25 mouse cellular contexts compared by ENCODE assay signal in the genomic region with DNA sequence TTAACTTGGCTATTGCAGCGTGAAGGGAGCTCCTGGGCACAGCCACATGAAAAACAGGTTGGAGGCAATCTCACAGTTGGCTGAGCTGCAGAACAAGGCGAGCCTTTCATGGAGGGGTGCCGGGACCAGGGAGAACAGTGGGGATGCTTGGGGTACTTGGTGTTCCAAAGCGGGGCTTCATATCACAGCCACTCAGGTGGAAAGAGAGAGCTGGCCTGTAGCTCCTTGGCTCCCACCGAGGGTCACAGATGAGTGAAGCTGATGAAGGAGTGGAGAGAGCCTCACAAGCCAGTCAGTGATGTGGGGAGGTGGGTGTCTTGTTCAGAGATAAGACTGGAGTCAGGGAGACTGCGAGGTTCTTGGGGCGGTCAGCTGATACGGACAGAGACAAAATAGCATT.
"Had no signal": no experiment of that assay in that cellular context is flagged by ENCODE, and none has a peak within 500 bp of the region (broad histone marks: within the 10 kb centered on the region; RNA-seq: fewer than 3 reads in every experiment).

No protein-coding gene starts in this region.

- H3K4me1 ChIP-seq: liver, embryonic 12.5 days; liver, embryonic 15.5 days; megakaryocyte, embryonic 14.5 days; midbrain, embryonic 15.5 days; neural tube, embryonic 12.5 days; neural tube, embryonic 15.5 days had no signal

- H3K36me3 ChIP-seq: limb, embryonic 10.5 days; limb, embryonic 13.5 days; liver, embryonic 12.5 days; liver, embryonic 15.5 days; lung, embryonic 15.5 days; midbrain, embryonic 10.5 days; midbrain, embryonic 15.5 days; neural tube, embryonic 12.5 days; neural tube, embryonic 15.5 days had no signal

- ATAC-seq: inflammation-experienced regulatory T-cells, adult 6 months; intestine, embryonic 16.5 days; liver, embryonic 12.5 days; midbrain, embryonic 15.5 days had no signal

- DNase-seq: kidney, adult 2 months; layer of hippocampus, adult 9-11 months; liver; lung, adult 18-20 months; lung, postnatal 10 days; lung, postnatal 36 days; right cerebral cortex, adult 18-20 months; right cerebral cortex, postnatal 14 days; right cerebral cortex, postnatal 4 days; thymus, adult 18-20 months; thymus, postnatal 36 days had no signal

- H3K9ac ChIP-seq: limb, embryonic 13.5 days; liver, embryonic 12.5 days; liver, embryonic 15.5 days; lung, embryonic 15.5 days; midbrain, embryonic 15.5 days; neural tube, embryonic 12.5 days; neural tube, embryonic 15.5 days had no signal

- H3K4me3 ChIP-seq: layer of hippocampus, adult 2 months; limb, embryonic 10.5 days; limb, embryonic 13.5 days; liver, embryonic 12.5 days; liver, embryonic 15.5 days; lung, embryonic 15.5 days; midbrain, embryonic 10.5 days; midbrain, embryonic 15.5 days; neural tube, embryonic 12.5 days; neural tube, embryonic 15.5 days had no signal

- H3K9me3 ChIP-seq: limb, embryonic 10.5 days; limb, embryonic 13.5 days; liver, embryonic 12.5 days; liver, embryonic 15.5 days; lung, embryonic 15.5 days; midbrain, embryonic 10.5 days; midbrain, embryonic 15.5 days; neural tube, embryonic 12.5 days; neural tube, embryonic 15.5 days had no signal

- H3K27me3 ChIP-seq: limb, embryonic 13.5 days; liver, embryonic 12.5 days; liver, embryonic 15.5 days; lung, embryonic 15.5 days; megakaryocyte, embryonic 14.5 days; midbrain, embryonic 15.5 days; neural tube, embryonic 12.5 days; neural tube, embryonic 15.5 days had no signal

- H3K4me2 ChIP-seq: limb, embryonic 13.5 days; liver, embryonic 12.5 days; liver, embryonic 15.5 days; lung, embryonic 15.5 days; midbrain, embryonic 15.5 days; neural tube, embryonic 12.5 days; neural tube, embryonic 15.5 days had no signal

- H3K27ac ChIP-seq: layer of hippocampus, adult 2 months; limb, embryonic 10.5 days; limb, embryonic 13.5 days; liver, embryonic 12.5 days; liver, embryonic 15.5 days; lung, embryonic 15.5 days; midbrain, embryonic 10.5 days; midbrain, embryonic 15.5 days; neural tube, embryonic 12.5 days; neural tube, embryonic 15.5 days; stomach, postnatal 0 days had no signal
